ENCODE assay signal across 8 mouse cellular contexts in genomic region chr10:114800331-114801304, GRCm38 (mm10). TPM values are rescaled to one million over a fixed set of nuclear protein-coding genes. Genes with fewer than 3 reads are reported as not detected.
DNase-seq lines count a peak whose midpoint lies in the region; ATAC-seq lines count a peak whose summit lies in the region.

No protein-coding gene starts in this region.

- DNase-seq in heart, postnatal 25 days (ENCODE audit: low spot score): no peak
- DNase-seq in ES-CJ7 (ENCODE audit: low read depth, low spot score): peak; percentile 9
- peak; percentile 25 for DNase-seq in embryo, embryonic 11 days
- DNase-seq in intestine, embryonic 14.5 days (ENCODE audit: low spot score): no peak
- no peak for DNase-seq in ovary, postnatal 36 days (ENCODE audit: low spot score)
- DNase-seq in frontal cortex, adult 2 months (ENCODE audit: extremely low spot score in 1 of 2, low spot score in 1 of 2): no peak

- H3K9ac ChIP-seq in heart, embryonic 11.5 days (ENCODE audit: low read depth, low read length): no peak overlapping the region
- no peak overlapping the region for H3K9ac ChIP-seq in intestine, embryonic 14.5 days (ENCODE audit: low read length)
- peak overlapping the region; percentile 71 for H3K9ac ChIP-seq in neural tube, embryonic 12.5 days

- peak overlapping the region; percentile 58 for H3K4me3 ChIP-seq in heart, embryonic 11.5 days (ENCODE audit: low read depth, low read length)
- H3K4me3 ChIP-seq in intestine, embryonic 14.5 days (ENCODE audit: low read depth, low read length): peak overlapping the region; percentile 42
- H3K4me3 ChIP-seq in neural tube, embryonic 12.5 days: peak overlapping the region; percentile 62

- no peak overlapping the region for H3K27ac ChIP-seq in heart, embryonic 11.5 days (ENCODE audit: low read depth, low read length)
- H3K27ac ChIP-seq in intestine, embryonic 14.5 days (ENCODE audit: low read depth): no peak overlapping the region
- no peak overlapping the region for H3K27ac ChIP-seq in neural tube, embryonic 12.5 days

- peak; percentile 33; the same call in 1 of the 2 replicates for ATAC-seq in heart, embryonic 11.5 days (replicated peaks; ENCODE audit: insufficient number of reproducible peaks, low FRiP score, low TSS enrichment)
- ATAC-seq in intestine, embryonic 14.5 days (replicated peaks; ENCODE audit: low FRiP score, low TSS enrichment, low read depth): peak; percentile 40; the same call in 1 of the 2 replicates
- ATAC-seq in neural tube, embryonic 12.5 days (ENCODE audit: low FRiP score, low read depth): peak; percentile 54

- 0 out of 2 replicates have a peak, but pooled peaks cover 2% of the 10 kb centered on the region for H3K4me1 ChIP-seq in heart, embryonic 11.5 days (ENCODE audit: control insufficient read depth, insufficient read depth, low read length)
- no peaks in the 10 kb centered on the region; the same call in 1 of the 2 replicates for H3K4me1 ChIP-seq in intestine, embryonic 14.5 days (replicated peaks; ENCODE audit: control insufficient read depth, insufficient read depth, low read length)
- peaks cover 14% of the 10 kb centered on the region for H3K4me1 ChIP-seq in neural tube, embryonic 12.5 days

- 11% methylated on average over 75 of the region's 75 CpGs for WGBS in heart, embryonic 11.5 days (ENCODE audit: insufficient replicate concordance)
- 7% methylated on average over 65 of the region's 75 CpGs for WGBS in intestine, embryonic 14.5 days
- WGBS in neural tube, embryonic 12.5 days: 8% methylated on average over 75 of the region's 75 CpGs

- H3K4me2 ChIP-seq in heart, embryonic 11.5 days: peak overlapping the region; percentile 94
- peak overlapping the region; percentile 92 for H3K4me2 ChIP-seq in intestine, embryonic 14.5 days (ENCODE audit: low read length)
- H3K4me2 ChIP-seq in neural tube, embryonic 12.5 days (replicated peaks): peak overlapping the region; percentile 94

- no peaks in the 10 kb centered on the region for H3K36me3 ChIP-seq in heart, embryonic 11.5 days (ENCODE audit: control insufficient read depth, insufficient read depth, low read length)
- no peaks in the 10 kb centered on the region for H3K36me3 ChIP-seq in intestine, embryonic 14.5 days (ENCODE audit: control insufficient read depth, insufficient read depth, low read length)
- H3K36me3 ChIP-seq in neural tube, embryonic 12.5 days: no peaks in the 10 kb centered on the region

- H3K27me3 ChIP-seq in heart, embryonic 11.5 days (ENCODE audit: control insufficient read depth, insufficient read depth, low read length): peaks cover 46% of the 10 kb centered on the region
- H3K27me3 ChIP-seq in intestine, embryonic 14.5 days (replicated peaks; ENCODE audit: control insufficient read depth, insufficient read depth, low read length): peaks cover 57% of the 10 kb centered on the region
- peaks cover 37% of the 10 kb centered on the region for H3K27me3 ChIP-seq in neural tube, embryonic 12.5 days (replicated peaks)

- intact Hi-C loops in heart, postnatal 25 days (cut with DNase I): no loop called here

- H3K9me3 ChIP-seq in heart, embryonic 11.5 days (replicated peaks; ENCODE audit: control insufficient read depth, low read length): no peaks in the 10 kb centered on the region
- no peaks in the 10 kb centered on the region for H3K9me3 ChIP-seq in intestine, embryonic 14.5 days (ENCODE audit: control insufficient read depth, low read length)
- H3K9me3 ChIP-seq in neural tube, embryonic 12.5 days: no peaks in the 10 kb centered on the region

RNA-seq across cellular contexts. Expression of gene Trhde, which starts 1.5 kb away (rescaled TPM):
- 0.13 and 0.20 TPM in 2 replicates for polyA plus RNA-seq in heart, embryonic 11.5 days (2014; fragmentation: Nextera tagmentation; extraction: Ambion mirVana)
- under 1 TPM; 0.17 to 0.34 TPM for total RNA-seq in heart, postnatal 25 days (2021)
- 0.49 and 0.97 TPM in 2 replicates for polyA plus RNA-seq in intestine, embryonic 14.5 days (2014; fragmentation: Nextera tagmentation; extraction: Ambion mirVana)
- polyA plus RNA-seq in neural tube, embryonic 12.5 days (2016; fragmentation: Nextera tagmentation; extraction: Ambion mirVana): 4.6 and 4.8 TPM in 2 replicates
- polyA plus RNA-seq in frontal cortex, adult 2 months (2012; rRNA removed): 11.6 and 13.5 TPM in 2 replicates

Comparison
In these comparisons a context has a peak if more than half of its experiments do, and no peak if none do; other contexts are left out.
1. DNase-seq: peak in ES-CJ7 (single experiment) and embryo, embryonic 11 days (single experiment); none in heart, postnatal 25 days (single experiment), intestine, embryonic 14.5 days (single experiment), ovary, postnatal 36 days (single experiment) and frontal cortex, adult 2 months (0 of 2).
2. Peak in every context shown above with its lines, with median percentiles within 50 percentile points of each other: ATAC-seq, H3K4me2 ChIP-seq and H3K4me3 ChIP-seq.